Mouse (Mus musculus): ENCODE data around the gene Mdm4. TPM values are rescaled to one million over a fixed set of nuclear protein-coding genes. Genes with fewer than 3 reads are reported as not detected.

Mdm4 gene
- polyA plus RNA-seq, 1 experiment from 2014 or later = 40.6 TPM

DNA sequence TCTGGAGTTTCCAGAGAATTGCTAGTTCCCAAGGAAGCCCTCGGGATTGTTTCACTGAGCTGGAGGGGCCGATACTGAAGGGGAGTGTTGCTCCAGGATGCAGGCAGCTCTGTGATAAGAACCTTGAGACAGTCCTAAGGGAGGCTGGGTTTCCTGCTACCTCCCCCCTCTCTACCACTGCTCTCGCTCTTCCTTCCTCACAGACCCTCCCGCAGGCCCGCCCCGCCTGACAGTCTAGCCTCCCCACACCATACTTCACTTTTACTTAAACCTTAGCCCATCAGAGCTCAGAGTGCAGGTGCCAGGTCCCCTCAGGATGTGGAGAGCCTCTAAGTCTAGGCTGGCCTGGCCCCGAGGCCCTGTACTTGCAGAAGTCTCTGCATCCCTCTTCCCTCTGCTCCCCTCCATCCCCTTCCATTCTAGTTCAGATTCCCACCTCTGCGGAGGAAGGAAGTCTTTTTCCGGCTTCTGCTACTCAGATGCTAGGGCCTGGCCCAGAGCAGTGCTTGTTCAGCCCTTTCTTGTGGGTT lies 43.0 kb upstream of the Mdm4 start:
- H3K9ac ChIP-seq (ENCODE audit: low read depth, low read length) = no peak overlapping the region
- peaks cover 45% of the 10 kb centered on the region for H3K4me1 ChIP-seq (replicated peaks; ENCODE audit: control insufficient read depth, insufficient read depth, low read length)
- no peaks in the 10 kb centered on the region; the same call in 1 of the 2 replicates for H3K36me3 ChIP-seq (ENCODE audit: control insufficient read depth, insufficient read depth, low read length)
- no peaks in the 10 kb centered on the region for H3K9me3 ChIP-seq (ENCODE audit: control insufficient read depth, low read length)
- H3K27me3 ChIP-seq (replicated peaks; ENCODE audit: control insufficient read depth, insufficient read depth, low read length) = no peaks in the 10 kb centered on the region
- ATAC-seq (replicated peaks; ENCODE audit: low FRiP score) = peak; percentile 45
- H3K27ac ChIP-seq (ENCODE audit: low read depth, low read length) = no peak overlapping the region
- 15% methylated on average over 9 of the region's 9 CpGs for WGBS
- no peak for DNase-seq (ENCODE audit: low spot score)
- H3K4me2 ChIP-seq = peak overlapping the region; percentile 1; the same call in 1 of the 2 replicates
- no peak overlapping the region for H3K4me3 ChIP-seq (ENCODE audit: low read depth, low read length)

DNA sequence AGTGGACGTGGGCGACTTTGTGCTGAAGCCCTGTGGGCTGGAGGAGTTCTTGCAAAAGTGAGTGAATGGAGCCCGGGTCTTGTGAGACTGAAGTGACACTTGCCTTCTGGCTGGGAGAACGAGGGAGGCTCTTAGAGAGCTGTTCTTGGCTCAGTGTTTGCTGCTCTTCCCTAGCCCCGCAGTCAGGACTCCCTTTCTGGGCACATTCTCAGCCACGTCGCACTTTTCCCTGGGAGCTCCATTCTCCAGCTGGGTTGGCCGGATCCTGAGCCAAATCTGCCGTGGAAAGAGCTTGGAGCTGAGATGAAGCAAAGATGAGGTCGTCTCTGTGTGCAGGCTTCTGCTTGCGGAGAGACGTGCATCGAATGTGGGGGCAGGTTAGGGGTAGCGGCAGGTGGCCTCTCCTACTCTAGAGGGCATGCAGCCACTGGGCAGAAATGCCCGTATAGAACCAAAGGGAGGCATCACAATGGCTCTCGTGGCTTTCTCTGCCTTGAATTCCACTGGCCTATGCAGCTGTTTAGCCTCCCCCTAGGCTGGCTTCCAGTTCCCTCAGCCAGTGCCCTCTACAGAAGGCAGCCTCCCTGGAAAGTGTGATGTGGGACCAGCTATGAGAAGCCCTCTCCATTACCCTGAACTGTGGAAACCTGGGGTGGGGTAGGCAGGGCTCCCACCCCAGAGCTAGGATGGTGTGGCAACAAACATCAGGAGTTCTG lies 41.5 kb upstream of the Mdm4 start:
- H3K4me1 ChIP-seq (replicated peaks; ENCODE audit: control insufficient read depth, insufficient read depth, low read length) = peaks cover 37% of the 10 kb centered on the region
- no peak overlapping the region for H3K9ac ChIP-seq (ENCODE audit: low read depth, low read length)
- DNase-seq (ENCODE audit: low spot score) = no peak
- H3K27ac ChIP-seq (ENCODE audit: low read depth, low read length) = no peak overlapping the region
- no peak for ATAC-seq (replicated peaks; ENCODE audit: low FRiP score)
- H3K27me3 ChIP-seq (replicated peaks; ENCODE audit: control insufficient read depth, insufficient read depth, low read length) = no peaks in the 10 kb centered on the region
- H3K4me2 ChIP-seq = no peak overlapping the region
- no peaks in the 10 kb centered on the region for H3K9me3 ChIP-seq (ENCODE audit: control insufficient read depth, low read length)
- 68% methylated on average over 16 of the region's 16 CpGs for WGBS
- no peak overlapping the region for H3K4me3 ChIP-seq (ENCODE audit: low read depth, low read length)
- no peaks in the 10 kb centered on the region; the same call in 1 of the 2 replicates for H3K36me3 ChIP-seq (ENCODE audit: control insufficient read depth, insufficient read depth, low read length)

DNA sequence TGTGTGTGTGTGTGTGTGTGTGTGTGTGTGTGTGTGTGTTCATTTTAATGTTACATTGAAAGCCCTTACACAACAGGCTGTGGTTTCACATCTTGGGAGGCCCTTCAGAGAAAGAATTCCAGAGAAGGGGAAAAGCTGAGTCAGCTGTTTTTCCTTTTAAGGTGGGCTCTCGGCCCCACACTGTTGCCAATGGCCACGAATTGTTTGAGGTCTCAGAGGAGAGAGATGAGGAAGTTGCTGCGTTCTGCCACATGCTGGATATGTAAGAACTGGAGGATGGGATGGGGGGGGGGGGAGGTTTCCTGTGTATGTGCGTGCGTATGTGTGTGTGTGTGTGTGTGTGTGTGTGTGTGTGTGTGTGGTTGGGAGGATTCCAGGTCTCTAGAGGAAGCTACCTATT lies 39.8 kb upstream of the Mdm4 start:
- Histone ChIP-seq H3K4me1 (replicated peaks; ENCODE audit: control insufficient read depth, insufficient read depth, low read length) (peaks cover 32% of the 10 kb centered on the region), H3K4me3 (ENCODE audit: low read depth, low read length) (no peak overlapping the region), H3K9ac (ENCODE audit: low read depth, low read length) (no peak overlapping the region), H3K4me2 (no peak overlapping the region), H3K36me3 (ENCODE audit: control insufficient read depth, insufficient read depth, low read length) (no peaks in the 10 kb centered on the region), H3K27ac (ENCODE audit: low read depth, low read length) (no peak overlapping the region), H3K9me3 (ENCODE audit: control insufficient read depth, low read length) (no peaks in the 10 kb centered on the region), H3K27me3 (replicated peaks; ENCODE audit: control insufficient read depth, insufficient read depth, low read length) (no peaks in the 10 kb centered on the region)
- DNase-seq (ENCODE audit: low spot score) = no peak
- 26% methylated on average over 3 of the region's 5 CpGs for WGBS
- no peak for ATAC-seq (replicated peaks; ENCODE audit: low FRiP score)

DNA sequence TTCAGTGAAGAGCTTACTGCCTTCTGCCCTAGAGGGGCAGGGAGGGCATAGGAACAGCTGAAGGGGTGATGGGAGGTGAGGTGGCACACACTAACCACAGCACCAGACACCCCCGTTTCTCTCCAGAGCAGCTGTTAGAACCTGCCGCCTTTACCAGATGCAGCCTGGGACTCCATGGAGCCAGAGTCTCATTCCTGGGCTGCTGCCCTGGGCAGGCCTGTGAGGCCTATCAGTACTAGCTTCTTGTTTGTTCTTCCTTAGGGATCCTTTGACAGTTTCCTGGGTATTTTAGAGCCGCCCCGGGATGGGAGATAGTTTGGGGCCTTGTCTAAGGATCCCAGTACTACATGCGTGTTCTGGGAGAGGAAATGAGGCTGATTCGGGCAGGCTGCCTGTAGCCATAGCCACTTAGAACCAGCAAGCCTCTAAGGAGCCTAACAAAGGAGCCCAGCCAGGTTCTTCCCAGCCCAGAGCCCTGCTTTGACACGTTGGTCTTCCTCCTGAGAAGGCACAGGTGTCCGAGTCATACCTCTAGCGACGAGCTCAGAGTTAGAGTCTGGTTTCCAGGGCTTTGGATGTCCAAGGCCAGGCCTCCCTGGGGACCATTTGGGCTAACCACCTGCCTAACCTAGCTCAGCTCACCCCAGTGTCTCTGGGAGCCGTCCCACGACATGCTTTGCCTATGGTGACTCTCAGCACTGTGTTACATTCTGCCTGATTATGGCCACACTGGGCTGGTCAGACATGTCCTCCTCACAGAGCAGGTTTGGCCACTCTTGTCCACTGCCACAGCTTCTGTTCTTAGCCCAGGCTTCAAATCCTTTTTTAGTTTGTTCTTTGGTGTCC lies 39.1 kb upstream of the Mdm4 start:
- ATAC-seq (replicated peaks; ENCODE audit: low FRiP score) (no peak), DNase-seq (ENCODE audit: low spot score) (no peak)
- Histone ChIP-seq H3K27ac (ENCODE audit: low read depth, low read length) (peak overlapping the region; percentile 2; the same call in 1 of the 2 replicates), H3K9ac (ENCODE audit: low read depth, low read length) (no peak overlapping the region), H3K4me2 (no peak overlapping the region), H3K4me3 (ENCODE audit: low read depth, low read length) (no peak overlapping the region), H3K4me1 (replicated peaks; ENCODE audit: control insufficient read depth, insufficient read depth, low read length) (peaks cover 31% of the 10 kb centered on the region), H3K36me3 (ENCODE audit: control insufficient read depth, insufficient read depth, low read length) (no peaks in the 10 kb centered on the region), H3K27me3 (replicated peaks; ENCODE audit: control insufficient read depth, insufficient read depth, low read length) (no peaks in the 10 kb centered on the region), H3K9me3 (ENCODE audit: control insufficient read depth, low read length) (no peaks in the 10 kb centered on the region)
- 68% methylated on average over 12 of the region's 12 CpGs for WGBS

DNA sequence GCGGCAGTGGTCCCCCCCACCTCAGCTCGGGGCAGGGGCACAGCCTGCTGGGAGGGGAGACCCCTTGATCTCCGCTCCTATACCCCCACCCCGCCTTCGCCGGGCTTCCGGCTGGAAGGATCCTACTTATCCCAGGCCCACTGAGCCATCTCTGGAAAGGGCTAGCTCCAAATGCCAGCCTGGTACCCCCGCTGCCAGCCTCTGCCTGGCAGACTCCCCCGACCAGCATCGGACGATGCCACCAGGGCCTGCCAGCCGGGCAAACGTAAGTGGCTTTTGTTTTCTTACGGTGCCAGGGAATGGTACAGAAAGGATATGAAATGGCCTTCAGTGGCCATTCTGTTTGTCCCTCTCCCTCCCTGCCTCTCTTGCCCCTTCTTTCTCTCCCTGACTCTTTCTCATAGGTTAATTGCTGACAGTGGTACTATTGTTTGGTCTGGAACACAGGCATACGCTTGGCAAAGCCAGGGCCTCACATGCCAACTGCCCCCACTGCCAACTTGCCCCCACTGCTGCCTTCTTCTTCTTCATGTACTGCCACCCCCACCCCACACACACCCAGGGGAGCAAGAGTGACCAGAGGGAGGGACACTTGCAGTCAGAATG lies 38.4 kb upstream of the Mdm4 start:
- H3K9ac ChIP-seq (ENCODE audit: low read depth, low read length) = no peak overlapping the region

DNA sequence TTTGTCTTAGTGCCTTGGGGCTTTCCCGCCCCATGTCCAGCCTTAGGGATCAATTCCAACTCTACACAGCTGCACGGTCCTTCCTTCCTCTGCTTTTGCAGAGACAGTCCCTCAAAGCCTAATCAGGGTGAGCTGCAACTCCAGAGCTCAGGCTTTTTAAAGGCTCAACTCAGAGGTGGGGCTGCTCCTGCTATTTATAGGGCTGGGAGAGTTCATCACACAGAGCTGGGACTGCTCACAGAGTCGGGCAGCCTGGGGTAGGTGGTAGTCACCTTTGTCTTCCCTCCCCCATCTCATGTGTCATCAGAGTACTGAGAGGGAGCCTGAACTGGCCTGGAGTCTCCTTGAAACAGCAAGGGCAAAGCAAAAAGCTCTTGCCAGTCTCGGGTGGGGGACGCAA lies 37.9 kb upstream of the Mdm4 start:
- H3K4me2 ChIP-seq = no peak overlapping the region
- ATAC-seq (replicated peaks; ENCODE audit: low FRiP score) (no peak), DNase-seq (ENCODE audit: low spot score) (no peak)
- 69% methylated on average over 5 of the region's 5 CpGs for WGBS
- H3K27me3 ChIP-seq (replicated peaks; ENCODE audit: control insufficient read depth, insufficient read depth, low read length) = no peaks in the 10 kb centered on the region
- no peaks in the 10 kb centered on the region for H3K36me3 ChIP-seq (ENCODE audit: control insufficient read depth, insufficient read depth, low read length)
- H3K27ac ChIP-seq (ENCODE audit: low read depth, low read length) = 0 out of 2 replicates have a peak overlapping the region, but pooled peaks have one; percentile 28
- no peaks in the 10 kb centered on the region for H3K9me3 ChIP-seq (ENCODE audit: control insufficient read depth, low read length)
- no peak overlapping the region for H3K4me3 ChIP-seq (ENCODE audit: low read depth, low read length)
- H3K4me1 ChIP-seq (replicated peaks; ENCODE audit: control insufficient read depth, insufficient read depth, low read length) = peaks cover 28% of the 10 kb centered on the region
- no peak overlapping the region for H3K9ac ChIP-seq (ENCODE audit: low read depth, low read length)

More for the DNA sequence above, 38.4 kb upstream of the Mdm4 start:
- Histone ChIP-seq H3K4me2 (no peak overlapping the region), H3K4me3 (ENCODE audit: low read depth, low read length) (no peak overlapping the region), H3K9me3 (ENCODE audit: control insufficient read depth, low read length) (no peaks in the 10 kb centered on the region), H3K27me3 (replicated peaks; ENCODE audit: control insufficient read depth, insufficient read depth, low read length) (no peaks in the 10 kb centered on the region), H3K4me1 (replicated peaks; ENCODE audit: control insufficient read depth, insufficient read depth, low read length) (peaks cover 28% of the 10 kb centered on the region), H3K27ac (ENCODE audit: low read depth, low read length) (0 out of 2 replicates have a peak overlapping the region, but pooled peaks have one; percentile 28), H3K36me3 (ENCODE audit: control insufficient read depth, insufficient read depth, low read length) (no peaks in the 10 kb centered on the region)
- ATAC-seq (replicated peaks; ENCODE audit: low FRiP score) (no peak), DNase-seq (ENCODE audit: low spot score) (no peak)
- 91% methylated on average over 15 of the region's 15 CpGs for WGBS

DNA sequence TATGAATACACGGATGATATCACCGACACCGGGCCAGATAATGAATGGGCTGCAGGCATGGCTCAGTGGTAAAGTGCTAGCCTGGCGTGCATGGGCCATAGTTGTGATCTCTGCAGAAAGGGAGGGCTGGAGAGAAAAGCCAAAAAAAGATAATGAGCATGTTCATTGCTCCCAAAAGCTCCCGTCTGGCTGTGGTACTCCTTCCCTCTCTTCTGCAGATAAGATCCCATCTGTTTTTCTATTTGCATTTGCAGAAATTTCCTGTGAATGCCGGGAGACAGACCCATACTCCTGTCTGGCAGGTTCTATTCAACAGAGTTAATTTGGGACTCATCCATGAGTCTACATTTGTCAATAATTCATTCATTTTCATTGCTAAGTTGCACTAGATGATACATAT lies 32.8 kb upstream of the Mdm4 start:
- Histone ChIP-seq H3K4me2 (no peak overlapping the region), H3K4me3 (ENCODE audit: low read depth, low read length) (no peak overlapping the region), H3K4me1 (replicated peaks; ENCODE audit: control insufficient read depth, insufficient read depth, low read length) (no peaks in the 10 kb centered on the region), H3K9me3 (ENCODE audit: control insufficient read depth, low read length) (no peaks in the 10 kb centered on the region), H3K27ac (ENCODE audit: low read depth, low read length) (no peak overlapping the region), H3K36me3 (ENCODE audit: control insufficient read depth, insufficient read depth, low read length) (no peaks in the 10 kb centered on the region), H3K9ac (ENCODE audit: low read depth, low read length) (no peak overlapping the region), H3K27me3 (replicated peaks; ENCODE audit: control insufficient read depth, insufficient read depth, low read length) (no peaks in the 10 kb centered on the region)
- WGBS = 78% methylated on average over 6 of the region's 6 CpGs
- DNase-seq (ENCODE audit: low spot score) = no peak
- no peak for ATAC-seq (replicated peaks; ENCODE audit: low FRiP score)

DNA sequence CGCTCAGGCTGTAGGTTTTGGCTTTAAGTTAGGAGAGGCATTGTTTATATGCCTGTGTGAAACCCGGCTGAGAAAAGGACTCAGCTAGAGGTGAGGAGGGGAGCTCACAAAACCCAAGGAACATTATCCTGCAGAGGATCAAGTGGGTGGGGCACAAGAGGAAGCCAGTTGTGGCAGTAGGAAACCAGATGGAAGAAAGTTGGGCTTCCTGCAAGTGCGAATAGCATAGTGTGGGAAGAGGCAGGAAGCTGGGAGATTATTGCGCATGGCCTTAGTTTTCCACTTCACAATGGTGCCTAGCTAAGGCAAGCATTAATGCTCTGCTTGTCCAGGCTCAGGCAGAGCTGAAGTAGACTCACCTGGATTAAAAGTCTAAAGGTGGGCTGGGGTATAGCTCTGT lies 30.3 kb upstream of the Mdm4 start:
- Histone ChIP-seq H3K4me2 (no peak overlapping the region), H3K9me3 (ENCODE audit: control insufficient read depth, low read length) (no peaks in the 10 kb centered on the region), H3K4me1 (replicated peaks; ENCODE audit: control insufficient read depth, insufficient read depth, low read length) (no peaks in the 10 kb centered on the region), H3K27me3 (replicated peaks; ENCODE audit: control insufficient read depth, insufficient read depth, low read length) (no peaks in the 10 kb centered on the region), H3K9ac (ENCODE audit: low read depth, low read length) (no peak overlapping the region), H3K36me3 (ENCODE audit: control insufficient read depth, insufficient read depth, low read length) (no peaks in the 10 kb centered on the region), H3K27ac (ENCODE audit: low read depth, low read length) (no peak overlapping the region), H3K4me3 (ENCODE audit: low read depth, low read length) (no peak overlapping the region)
- ATAC-seq (replicated peaks; ENCODE audit: low FRiP score) (no peak), DNase-seq (ENCODE audit: low spot score) (no peak)
- WGBS = 49% methylated on average over 4 of the region's 4 CpGs

All from liver, embryonic 11.5 days (tissue).